ENCODE assay signal across 8 mouse cellular contexts in genomic region chr17:28341091-28341490, GRCm38 (mm10). TPM values are rescaled to one million over a fixed set of nuclear protein-coding genes. Genes with fewer than 3 reads are reported as not detected.
DNase-seq lines count a peak whose midpoint lies in the region; ATAC-seq lines count a peak whose summit lies in the region.

No protein-coding gene starts in this region.

- peak overlapping the region; percentile 88 for H3K27ac ChIP-seq in heart, embryonic 11.5 days (ENCODE audit: low read depth, low read length)
- H3K27ac ChIP-seq in kidney, embryonic 14.5 days (ENCODE audit: low read depth, low read length): peak overlapping the region; percentile 62; the same call in 1 of the 2 replicates
- no peak overlapping the region; the same call in 1 of the 2 replicates for H3K27ac ChIP-seq in liver, embryonic 13.5 days
- H3K27ac ChIP-seq in stomach, embryonic 16.5 days (ENCODE audit: low read length): peak overlapping the region; percentile 94

- H3K9ac ChIP-seq in heart, embryonic 11.5 days (ENCODE audit: low read depth, low read length): peak overlapping the region; percentile 69
- H3K9ac ChIP-seq in kidney, embryonic 14.5 days (ENCODE audit: low read depth, low read length): peak overlapping the region; percentile 35; the same call in 1 of the 2 replicates
- H3K9ac ChIP-seq in liver, embryonic 13.5 days: peak overlapping the region; percentile 12; the same call in 1 of the 2 replicates
- peak overlapping the region; percentile 65 for H3K9ac ChIP-seq in stomach, embryonic 16.5 days (ENCODE audit: low read length)

- H3K4me3 ChIP-seq in heart, embryonic 11.5 days (ENCODE audit: low read depth, low read length): peak overlapping the region; percentile 28
- H3K4me3 ChIP-seq in kidney, embryonic 14.5 days (ENCODE audit: low read length): peak overlapping the region; percentile 18
- H3K4me3 ChIP-seq in liver, embryonic 13.5 days (replicated peaks): peak overlapping the region; percentile 7; the same call in 1 of the 2 replicates
- H3K4me3 ChIP-seq in stomach, embryonic 16.5 days (replicated peaks; ENCODE audit: low read length): peak overlapping the region; percentile 30

- WGBS in heart, embryonic 11.5 days (ENCODE audit: insufficient replicate concordance): 7% methylated on average over 25 of the region's 26 CpGs
- WGBS in kidney, embryonic 14.5 days: 6% methylated on average over 26 of the region's 26 CpGs
- 8% methylated on average over 26 of the region's 26 CpGs for WGBS in liver, embryonic 13.5 days (ENCODE audit: insufficient replicate concordance)
- 4% methylated on average over 26 of the region's 26 CpGs for WGBS in stomach, embryonic 16.5 days

- H3K4me1 ChIP-seq in heart, embryonic 11.5 days (ENCODE audit: control insufficient read depth, insufficient read depth, low read length): peaks cover 48% of the 10 kb centered on the region
- H3K4me1 ChIP-seq in kidney, embryonic 14.5 days (ENCODE audit: control insufficient read depth, insufficient read depth, low read length): peaks cover 43% of the 10 kb centered on the region
- peaks cover 41% of the 10 kb centered on the region for H3K4me1 ChIP-seq in liver, embryonic 13.5 days (replicated peaks)
- H3K4me1 ChIP-seq in stomach, embryonic 16.5 days (ENCODE audit: control insufficient read depth, insufficient read depth, low read length): peaks cover 68% of the 10 kb centered on the region

- H3K9me3 ChIP-seq in heart, embryonic 11.5 days (replicated peaks; ENCODE audit: control insufficient read depth, low read length): no peaks in the 10 kb centered on the region
- H3K9me3 ChIP-seq in kidney, embryonic 14.5 days (ENCODE audit: control insufficient read depth, low read length): no peaks in the 10 kb centered on the region
- H3K9me3 ChIP-seq in liver, embryonic 13.5 days (replicated peaks): no peaks in the 10 kb centered on the region
- H3K9me3 ChIP-seq in stomach, embryonic 16.5 days (replicated peaks; ENCODE audit: control insufficient read depth, low read length): no peaks in the 10 kb centered on the region

- peak; percentile 53 for ATAC-seq in heart, embryonic 11.5 days (replicated peaks; ENCODE audit: insufficient number of reproducible peaks, low FRiP score, low TSS enrichment)
- peak; percentile 69 for ATAC-seq in kidney, embryonic 14.5 days (ENCODE audit: low FRiP score, low TSS enrichment)
- peak; percentile 64 for ATAC-seq in liver, embryonic 13.5 days (ENCODE audit: low read depth)
- ATAC-seq in stomach, embryonic 16.5 days (ENCODE audit: insufficient read depth, low FRiP score): peak; percentile 83

- peak overlapping the region; percentile 66 for H3K4me2 ChIP-seq in heart, embryonic 11.5 days
- peak overlapping the region; percentile 38 for H3K4me2 ChIP-seq in kidney, embryonic 14.5 days (replicated peaks; ENCODE audit: low read depth, low read length)
- H3K4me2 ChIP-seq in liver, embryonic 13.5 days: peak overlapping the region; percentile 41
- peak overlapping the region; percentile 51 for H3K4me2 ChIP-seq in stomach, embryonic 16.5 days (ENCODE audit: low read depth, low read length)

- H3K27me3 ChIP-seq in heart, embryonic 11.5 days (ENCODE audit: control insufficient read depth, insufficient read depth, low read length): no peaks in the 10 kb centered on the region
- H3K27me3 ChIP-seq in kidney, embryonic 14.5 days (ENCODE audit: control insufficient read depth, insufficient read depth, low read length): no peaks in the 10 kb centered on the region
- H3K27me3 ChIP-seq in liver, embryonic 13.5 days: peaks cover 29% of the 10 kb centered on the region
- no peaks in the 10 kb centered on the region for H3K27me3 ChIP-seq in stomach, embryonic 16.5 days (ENCODE audit: control insufficient read depth, insufficient read depth, low read length)

- peak; percentile 89 for DNase-seq in 3134 (ENCODE audit: extremely low read depth, insufficient read length, low spot score)
- peak; percentile 85 for DNase-seq in adrenal gland, adult 2 months
- peak; percentile 85 for DNase-seq in fibroblast of lung, adult 2 months (ENCODE audit: low read depth)
- peak; percentile 70 for DNase-seq in liver, embryonic 13.5 days
- peak; percentile 72 for DNase-seq in neural tube, embryonic 10.5 days (ENCODE audit: extremely low spot score, low spot score)

- peaks cover 13% of the 10 kb centered on the region; the same call in 1 of the 2 replicates for H3K36me3 ChIP-seq in heart, embryonic 11.5 days (ENCODE audit: control insufficient read depth, insufficient read depth, low read length)
- H3K36me3 ChIP-seq in kidney, embryonic 14.5 days (ENCODE audit: control insufficient read depth, insufficient read depth, low read length): peaks cover 29% of the 10 kb centered on the region
- peaks cover 10% of the 10 kb centered on the region; the same call in 1 of the 2 replicates for H3K36me3 ChIP-seq in liver, embryonic 13.5 days
- peaks cover 8% of the 10 kb centered on the region; the same call in 1 of the 2 replicates for H3K36me3 ChIP-seq in stomach, embryonic 16.5 days (ENCODE audit: control insufficient read depth, insufficient read depth, low read length)

RNA-seq across cellular contexts. Expression of gene Tead3, which starts 9.5 kb away (rescaled TPM):
- 10 to 100 TPM in 1 of 2 experiments, 1 to 10 TPM in 1; 8.6 to 12.5 TPM for total RNA-seq in adrenal gland, adult 2 months (2021)
- polyA plus RNA-seq in adrenal gland, adult 2 months (2012; rRNA removed): 15.9 and 17.6 TPM in 2 replicates
- 6.5 and 7.5 TPM in 2 replicates for polyA plus RNA-seq in heart, embryonic 11.5 days (2014; fragmentation: Nextera tagmentation; extraction: Ambion mirVana)
- polyA plus RNA-seq in kidney, embryonic 14.5 days (2014; fragmentation: Nextera tagmentation; extraction: Ambion mirVana): 8.7 and 10.9 TPM in 2 replicates
- polyA plus RNA-seq in liver, embryonic 13.5 days (2015; fragmentation: Nextera tagmentation; extraction: Ambion mirVana): 0.76 and 0.96 TPM in 2 replicates
- polyA plus RNA-seq in stomach, embryonic 16.5 days (2015; fragmentation: Nextera tagmentation; extraction: Ambion mirVana): 11.8 and 12.3 TPM in 2 replicates

RNA-seq across cellular contexts. Expression of gene Rpl10a, which starts 12.8 kb away (rescaled TPM):
- total RNA-seq in adrenal gland, adult 2 months (2021): 100 to 1,000 TPM; 826 to 935 TPM
- polyA plus RNA-seq in adrenal gland, adult 2 months (2012; rRNA removed): 2,217 and 2,897 TPM in 2 replicates
- 408 and 446 TPM in 2 replicates for polyA plus RNA-seq in heart, embryonic 11.5 days (2014; fragmentation: Nextera tagmentation; extraction: Ambion mirVana)
- 911 and 1,064 TPM in 2 replicates for polyA plus RNA-seq in kidney, embryonic 14.5 days (2014; fragmentation: Nextera tagmentation; extraction: Ambion mirVana)
- 372 and 464 TPM in 2 replicates for polyA plus RNA-seq in liver, embryonic 13.5 days (2015; fragmentation: Nextera tagmentation; extraction: Ambion mirVana)
- 538 and 564 TPM in 2 replicates for polyA plus RNA-seq in stomach, embryonic 16.5 days (2015; fragmentation: Nextera tagmentation; extraction: Ambion mirVana)

RNA-seq across cellular contexts. Expression of gene Tulp1, which starts 23.9 kb away (rescaled TPM):
- total RNA-seq in adrenal gland, adult 2 months (2021): not detected
- 0.49 and 0.91 TPM in 2 replicates for polyA plus RNA-seq in adrenal gland, adult 2 months (2012; rRNA removed)
- polyA plus RNA-seq in heart, embryonic 11.5 days (2014; fragmentation: Nextera tagmentation; extraction: Ambion mirVana): 2.9 and 5.0 TPM in 2 replicates
- 5.1 and 5.6 TPM in 2 replicates for polyA plus RNA-seq in kidney, embryonic 14.5 days (2014; fragmentation: Nextera tagmentation; extraction: Ambion mirVana)
- polyA plus RNA-seq in liver, embryonic 13.5 days (2015; fragmentation: Nextera tagmentation; extraction: Ambion mirVana): 0.52 and 1.3 TPM in 2 replicates
- polyA plus RNA-seq in stomach, embryonic 16.5 days (2015; fragmentation: Nextera tagmentation; extraction: Ambion mirVana): 4.6 and 5.4 TPM in 2 replicates

RNA-seq across cellular contexts. Expression of gene Fance, which starts 27.8 kb away (rescaled TPM):
- 10 to 100 TPM; 19.5 to 22.5 TPM for total RNA-seq in adrenal gland, adult 2 months (2021)
- polyA plus RNA-seq in adrenal gland, adult 2 months (2012; rRNA removed): 27.8 and 31.5 TPM in 2 replicates
- polyA plus RNA-seq in heart, embryonic 11.5 days (2014; fragmentation: Nextera tagmentation; extraction: Ambion mirVana): 15.3 and 17.3 TPM in 2 replicates
- polyA plus RNA-seq in kidney, embryonic 14.5 days (2014; fragmentation: Nextera tagmentation; extraction: Ambion mirVana): 24.1 and 31.9 TPM in 2 replicates
- polyA plus RNA-seq in liver, embryonic 13.5 days (2015; fragmentation: Nextera tagmentation; extraction: Ambion mirVana): 11.3 and 13.5 TPM in 2 replicates
- polyA plus RNA-seq in stomach, embryonic 16.5 days (2015; fragmentation: Nextera tagmentation; extraction: Ambion mirVana): 19.0 and 20.4 TPM in 2 replicates

Comparison
In these comparisons a context has a peak if more than half of its experiments do, and no peak if none do; other contexts are left out.
1. H3K9ac ChIP-seq: peak in every context shown above with its lines; median percentile 69 in heart, embryonic 11.5 days; 65 in stomach, embryonic 16.5 days; 35 in kidney, embryonic 14.5 days; 12 in liver, embryonic 13.5 days.